In genomic region chr16:19179214-19180010, GRCm38 (mm10) we compare ENCODE assay signal across 23 mouse cellular contexts.
A peak's percentile ranks its signal among the peaks of the same experiment; 100 is the strongest.
DNase-seq lines count a peak whose midpoint lies in the region; ATAC-seq and TF ChIP-seq lines count a peak whose summit lies in the region.
"Had no signal": no experiment of that assay in that cellular context is flagged by ENCODE, and none has a peak within 500 bp of the region (broad histone marks: within the 10 kb centered on the region; RNA-seq: fewer than 3 reads in every experiment).

No protein-coding gene starts in this region.

- 10% methylated on average over 1 of the region's 1 CpGs for WGBS in liver, postnatal 0 days (ENCODE audit: insufficient replicate concordance)
- WGBS in liver, embryonic 11.5 days: 24% methylated on average over 1 of the region's 1 CpGs
- 5% methylated on average over 1 of the region's 1 CpGs for WGBS in bone marrow, adult 2 months
- 2% methylated on average over 1 of the region's 1 CpGs for WGBS in cerebellum, adult 2 months

- ATAC-seq in liver, postnatal 0 days: peak; percentile 44
- ATAC-seq in liver, embryonic 11.5 days (replicated peaks; ENCODE audit: low FRiP score): no peak
- ATAC-seq: activated CD4-positive, CD25-positive, alpha-beta regulatory T cell, adult 4 months; forebrain, embryonic 16.5 days had no signal

- H3K27me3 ChIP-seq in liver, postnatal 0 days (ENCODE audit: insufficient read depth, low read length): no peaks in the 10 kb centered on the region
- no peaks in the 10 kb centered on the region for H3K27me3 ChIP-seq in liver, embryonic 11.5 days (replicated peaks; ENCODE audit: control insufficient read depth, insufficient read depth, low read length)
- H3K27me3 ChIP-seq in cerebellum, adult 2 months (ENCODE audit: control insufficient read depth, insufficient read depth, low read length): no peaks in the 10 kb centered on the region
- H3K27me3 ChIP-seq: limb, embryonic 13.5 days; liver, embryonic 13.5 days had no signal

- no peaks in the 10 kb centered on the region for H3K36me3 ChIP-seq in liver, postnatal 0 days (replicated peaks; ENCODE audit: insufficient read depth, low read length)
- no peaks in the 10 kb centered on the region for H3K36me3 ChIP-seq in liver, embryonic 11.5 days (ENCODE audit: control insufficient read depth, insufficient read depth, low read length)
- H3K36me3 ChIP-seq: embryonic facial prominence, embryonic 10.5 days; G1E; limb, embryonic 13.5 days; liver, embryonic 13.5 days had no signal

- DNase-seq in liver, postnatal 0 days: peak; percentile 19
- DNase-seq in liver, embryonic 11.5 days (ENCODE audit: low spot score): no peak
- DNase-seq in skeletal muscle tissue, adult 2 months (ENCODE audit: low read depth, low spot score): peak; percentile 8
- peak; percentile 86 to 88 for DNase-seq in spleen, postnatal 36 days (ENCODE audit: low spot score in 2 of 2)
- no peak for DNase-seq in cerebellum, postnatal 10 days
- DNase-seq in layer of hippocampus, postnatal 25 days (ENCODE audit: extremely low spot score in 1 of 2, low spot score in 1 of 2): no peak
- no peak for DNase-seq in cerebellum, adult 2 months
- DNase-seq: adrenal gland, postnatal 10 days; cerebellum, adult 9-10 months; gastrocnemius, postnatal 25 days; kidney, adult 8-10 months; kidney, postnatal 14 days; liver, embryonic 13.5 days; lung, embryonic 14.5 days; right cerebral cortex, postnatal 14 days had no signal

- H3K4me2 ChIP-seq in liver, postnatal 0 days (ENCODE audit: low read depth, low read length): no peak overlapping the region
- H3K4me2 ChIP-seq in liver, embryonic 11.5 days: no peak overlapping the region
- H3K4me2 ChIP-seq: hindbrain, embryonic 14.5 days; limb, embryonic 13.5 days; liver, embryonic 13.5 days; lung, embryonic 14.5 days; midbrain, embryonic 11.5 days had no signal

- TF ChIP-seq CTCF in liver, postnatal 0 days (IDR thresholded peaks at IDR 0.05; ENCODE audit: low read depth): peak; percentile 26; the same call in 1 of the 2 replicates
- TF ChIP-seq CTCF in bone marrow, adult 2 months (IDR thresholded peaks at IDR 0.05; ENCODE audit: control insufficient read depth, insufficient read depth, low read length): peak; percentile 21; the same call in 1 of the 2 replicates
- TF ChIP-seq CTCF in cerebellum, adult 2 months (IDR thresholded peaks at IDR 0.05; ENCODE audit: borderline replicate concordance, insufficient read depth, low read depth, low read length): no peak

- TF ChIP-seq EP300 in liver, postnatal 0 days (IDR thresholded peaks at IDR 0.05; ENCODE audit: low read depth): no peak

- no peak overlapping the region for H3K9ac ChIP-seq in liver, postnatal 0 days (replicated peaks)
- no peak overlapping the region for H3K9ac ChIP-seq in liver, embryonic 11.5 days (ENCODE audit: low read depth, low read length)
- H3K9ac ChIP-seq: hindbrain, embryonic 14.5 days; limb, embryonic 13.5 days; liver, embryonic 13.5 days; lung, embryonic 14.5 days had no signal

- H3K27ac ChIP-seq in liver, postnatal 0 days (ENCODE audit: low read depth): peak overlapping the region; percentile 45
- no peak overlapping the region for H3K27ac ChIP-seq in liver, embryonic 11.5 days (ENCODE audit: low read depth, low read length)
- peak overlapping the region; percentile 28; the same call in 1 of the 2 replicates for H3K27ac ChIP-seq in bone marrow, adult 2 months (ENCODE audit: control insufficient read depth, insufficient read depth, low read depth, low read length, poor library complexity)
- H3K27ac ChIP-seq in cerebellum, adult 2 months (ENCODE audit: insufficient read depth, low read length): no peak overlapping the region
- H3K27ac ChIP-seq: embryonic facial prominence, embryonic 10.5 days; hindbrain, embryonic 14.5 days; limb, embryonic 13.5 days; liver, embryonic 13.5 days had no signal

- H3K4me1 ChIP-seq in liver, postnatal 0 days (ENCODE audit: insufficient read depth): no peaks in the 10 kb centered on the region
- H3K4me1 ChIP-seq in liver, embryonic 11.5 days (replicated peaks; ENCODE audit: control insufficient read depth, insufficient read depth, low read length): no peaks in the 10 kb centered on the region
- no peaks in the 10 kb centered on the region; the same call in 1 of the 2 replicates for H3K4me1 ChIP-seq in bone marrow, adult 2 months (ENCODE audit: control insufficient read depth, insufficient read depth, low read length)
- no peaks in the 10 kb centered on the region for H3K4me1 ChIP-seq in cerebellum, adult 2 months (ENCODE audit: control insufficient read depth, insufficient read depth, low read length)
- H3K4me1 ChIP-seq: embryonic facial prominence, embryonic 10.5 days; limb, embryonic 13.5 days; liver, embryonic 13.5 days had no signal

- no peaks in the 10 kb centered on the region for H3K9me3 ChIP-seq in liver, postnatal 0 days (ENCODE audit: low read length)
- H3K9me3 ChIP-seq in liver, embryonic 11.5 days (ENCODE audit: control insufficient read depth, low read length): no peaks in the 10 kb centered on the region
- H3K9me3 ChIP-seq: embryonic facial prominence, embryonic 10.5 days; G1E; limb, embryonic 13.5 days; liver, embryonic 13.5 days had no signal

- TF ChIP-seq POLR2A in bone marrow, adult 2 months (IDR thresholded peaks at IDR 0.05; ENCODE audit: borderline replicate concordance, control insufficient read depth, low read depth, low read length): 0 out of 2 replicates have a peak, but pooled peaks have one; percentile 15
- TF ChIP-seq POLR2A in cerebellum, adult 2 months (IDR thresholded peaks at IDR 0.05; ENCODE audit: borderline replicate concordance, insufficient read depth, low read length): no peak

- H3K4me3 ChIP-seq in liver, postnatal 0 days (ENCODE audit: low read depth, low read length): no peak overlapping the region
- no peak overlapping the region for H3K4me3 ChIP-seq in liver, embryonic 11.5 days (ENCODE audit: low read depth, low read length)
- no peak overlapping the region for H3K4me3 ChIP-seq in bone marrow, adult 2 months (replicated peaks; ENCODE audit: control insufficient read depth, low read depth, low read length)
- no peak overlapping the region for H3K4me3 ChIP-seq in cerebellum, adult 2 months (replicated peaks; ENCODE audit: insufficient read depth, low read depth, low read length)
- H3K4me3 ChIP-seq: embryonic facial prominence, embryonic 10.5 days; limb, embryonic 13.5 days; liver, embryonic 13.5 days had no signal

Comparison
In these comparisons a context has a peak if more than half of its experiments do, and no peak if none do; other contexts are left out.
1. DNase-seq: peak in liver, postnatal 0 days (single experiment), skeletal muscle tissue, adult 2 months (single experiment) and spleen, postnatal 36 days (2 of 2); none in liver, embryonic 11.5 days (single experiment), cerebellum, postnatal 10 days (0 of 2), layer of hippocampus, postnatal 25 days (0 of 2) and cerebellum, adult 2 months (0 of 2).
2. H3K27ac ChIP-seq: peak in liver, postnatal 0 days (single experiment) and bone marrow, adult 2 months (single experiment); none in liver, embryonic 11.5 days (single experiment) and cerebellum, adult 2 months (single experiment).